Mouse (Mus musculus): ENCODE measurements around the gene Cd151. TPM values are rescaled to one million over a fixed set of nuclear protein-coding genes. Genes with fewer than 3 reads are reported as not detected.

Gene Cd151
- total and polyA plus RNA-seq, 3 experiments, result 272 to 395 (median 334) TPM

GRCm38 (mm10) chr7:141471236-141471635, 4.0 kb downstream of the Cd151 start:
- WGBS, result 90% methylated on average over 1 of the region's 1 CpGs
- H3K4me3 ChIP-seq, result no peak overlapping the region
- TF ChIP-seq POLR2A (IDR thresholded peaks at IDR 0.05; ENCODE audit: insufficient read depth, low read depth, low read length) (0 out of 2 replicates have a peak, but pooled peaks have one; percentile 35), CTCF (IDR thresholded peaks at IDR 0.05) (no peak)
- no peak overlapping the region for H3K9ac ChIP-seq (ENCODE audit: low read depth, low read length)
- no peak overlapping the region for H3K27ac ChIP-seq
- no peaks in the 10 kb centered on the region; the same call in 1 of the 2 replicates for H3K79me2 ChIP-seq (replicated peaks; ENCODE audit: control insufficient read depth, insufficient read depth, low read length)
- H3K27me3 ChIP-seq (ENCODE audit: control insufficient read depth, insufficient read depth, low read length), result no peaks in the 10 kb centered on the region
- H3K4me1 ChIP-seq (ENCODE audit: control insufficient read depth, insufficient read depth, low read length), result peaks cover 21% of the 10 kb centered on the region
- DNase-seq, result no peak
- H3K36me3 ChIP-seq (ENCODE audit: control insufficient read depth, insufficient read depth, low read length), result no peaks in the 10 kb centered on the region; the same call in 1 of the 2 replicates
- intact Hi-C loops (cut with DNase I), result no loop called here

- no peak overlapping the region for H3K9ac ChIP-seq (ENCODE audit: low read depth, low read length)
- no peaks in the 10 kb centered on the region for H3K27me3 ChIP-seq (ENCODE audit: control insufficient read depth, insufficient read depth, low read length)
- TF ChIP-seq EP300 (IDR thresholded peaks at IDR 0.05; ENCODE audit: insufficient read depth, low read depth, low read length), result no peak
- H3K4me3 ChIP-seq, result no peak overlapping the region
- no peaks in the 10 kb centered on the region for H3K36me3 ChIP-seq (ENCODE audit: control insufficient read depth, insufficient read depth, low read length)
- no peak overlapping the region for H3K27ac ChIP-seq
- H3K79me2 ChIP-seq (replicated peaks; ENCODE audit: control insufficient read depth, insufficient read depth, low read length), result no peaks in the 10 kb centered on the region; the same call in 1 of the 2 replicates
- H3K4me1 ChIP-seq (ENCODE audit: control insufficient read depth, insufficient read depth, low read length), result peaks cover 18% of the 10 kb centered on the region
- intact Hi-C loops (cut with DNase I), result no loop called here
- no peak for DNase-seq
- WGBS, result 70% methylated on average over 6 of the region's 6 CpGs
Observed at GRCm38 (mm10) chr7:141472226-141472625, 5.0 kb downstream of the Cd151 start.

GRCm38 (mm10) chr7:141472763-141473162, 5.6 kb downstream of the Cd151 start:
- intact Hi-C loops (cut with DNase I), result no loop called here
- Histone ChIP-seq H3K79me2 (replicated peaks; ENCODE audit: control insufficient read depth, insufficient read depth, low read length) (no peaks in the 10 kb centered on the region; the same call in 1 of the 2 replicates), H3K9ac (ENCODE audit: low read depth, low read length) (no peak overlapping the region), H3K36me3 (ENCODE audit: control insufficient read depth, insufficient read depth, low read length) (no peaks in the 10 kb centered on the region), H3K27ac (no peak overlapping the region), H3K27me3 (ENCODE audit: control insufficient read depth, insufficient read depth, low read length) (no peaks in the 10 kb centered on the region), H3K4me1 (ENCODE audit: control insufficient read depth, insufficient read depth, low read length) (peaks cover 22% of the 10 kb centered on the region), H3K4me3 (no peak overlapping the region)
- no peak for DNase-seq
- TF ChIP-seq POLR2A (IDR thresholded peaks at IDR 0.05; ENCODE audit: insufficient read depth, low read depth, low read length) (0 out of 2 replicates have a peak, but pooled peaks have one; percentile 21), EP300 (IDR thresholded peaks at IDR 0.05; ENCODE audit: insufficient read depth, low read depth, low read length) (no peak)
- 64% methylated on average over 6 of the region's 6 CpGs for WGBS

- Histone ChIP-seq H3K27me3 (ENCODE audit: control insufficient read depth, insufficient read depth, low read length) (no peaks in the 10 kb centered on the region), H3K4me3 (peak overlapping the region; percentile 95), H3K36me3 (ENCODE audit: control insufficient read depth, insufficient read depth, low read length) (no peaks in the 10 kb centered on the region), H3K4me1 (ENCODE audit: control insufficient read depth, insufficient read depth, low read length) (peaks cover 19% of the 10 kb centered on the region), H3K79me2 (replicated peaks; ENCODE audit: control insufficient read depth, insufficient read depth, low read length) (no peaks in the 10 kb centered on the region; the same call in 1 of the 2 replicates), H3K9ac (ENCODE audit: low read depth, low read length) (peak overlapping the region; percentile 81), H3K27ac (peak overlapping the region; percentile 91; the same call in 1 of the 2 replicates)
- 3% methylated on average over 5 of the region's 5 CpGs for WGBS
- TF ChIP-seq EP300 (IDR thresholded peaks at IDR 0.05; ENCODE audit: insufficient read depth, low read depth, low read length), result no peak
- no peak for TF ChIP-seq CTCF (IDR thresholded peaks at IDR 0.05)
- TF ChIP-seq POLR2A (IDR thresholded peaks at IDR 0.05; ENCODE audit: insufficient read depth, low read depth, low read length), result no peak
- intact Hi-C loops (cut with DNase I), result no loop called here
- no peak for DNase-seq
Observed at GRCm38 (mm10) chr7:141474160-141474559, 7.0 kb downstream of the Cd151 start.

GRCm38 (mm10) chr7:141475011-141475804, 8.0 kb downstream of the Cd151 start, which contains the start of the genes Polr2l and Tspan4:
Gene Polr2l, minus strand, starts transcription at chr7:141475132.
Gene Tspan4, plus strand, starts transcription at chr7:141475240.
- DNase-seq, result peak; percentile 89 to 91
- H3K79me2 ChIP-seq (replicated peaks; ENCODE audit: control insufficient read depth, insufficient read depth, low read length), result no peaks in the 10 kb centered on the region; the same call in 1 of the 2 replicates
- WGBS, result under 1% methylated on average over 87 of the region's 87 CpGs
- no peaks in the 10 kb centered on the region for H3K36me3 ChIP-seq (ENCODE audit: control insufficient read depth, insufficient read depth, low read length)
- H3K4me1 ChIP-seq (ENCODE audit: control insufficient read depth, insufficient read depth, low read length), result peaks cover 16% of the 10 kb centered on the region
- no peaks in the 10 kb centered on the region for H3K27me3 ChIP-seq (ENCODE audit: control insufficient read depth, insufficient read depth, low read length)
- H3K4me3 ChIP-seq, result peak within 1 kb of the TSS; percentile 95
- TF ChIP-seq POLR2A (IDR thresholded peaks at IDR 0.05; ENCODE audit: insufficient read depth, low read depth, low read length) (peak; percentile 85), EP300 (IDR thresholded peaks at IDR 0.05; ENCODE audit: insufficient read depth, low read depth, low read length) (no peak), CTCF (IDR thresholded peaks at IDR 0.05) (peak; percentile 19; the same call in 1 of the 2 replicates)
- intact Hi-C loops (cut with DNase I), result no loop called here
- H3K27ac ChIP-seq, result peak within 1 kb of the TSS; percentile 91
- H3K9ac ChIP-seq (ENCODE audit: low read depth, low read length), result peak within 1 kb of the TSS; percentile 81

- H3K27ac ChIP-seq, result peak overlapping the region; percentile 91
- H3K36me3 ChIP-seq (ENCODE audit: control insufficient read depth, insufficient read depth, low read length), result no peaks in the 10 kb centered on the region
- peaks cover 18% of the 10 kb centered on the region for H3K4me1 ChIP-seq (ENCODE audit: control insufficient read depth, insufficient read depth, low read length)
- H3K79me2 ChIP-seq (replicated peaks; ENCODE audit: control insufficient read depth, insufficient read depth, low read length), result no peaks in the 10 kb centered on the region; the same call in 1 of the 2 replicates
- no peak for TF ChIP-seq EP300 (IDR thresholded peaks at IDR 0.05; ENCODE audit: insufficient read depth, low read depth, low read length)
- TF ChIP-seq POLR2A (IDR thresholded peaks at IDR 0.05; ENCODE audit: insufficient read depth, low read depth, low read length), result no peak
- H3K4me3 ChIP-seq, result peak overlapping the region; percentile 95
- WGBS, result 1% methylated on average over 12 of the region's 12 CpGs
- peak overlapping the region; percentile 81 for H3K9ac ChIP-seq (ENCODE audit: low read depth, low read length)
- DNase-seq, result no peak
- no peaks in the 10 kb centered on the region for H3K27me3 ChIP-seq (ENCODE audit: control insufficient read depth, insufficient read depth, low read length)
- intact Hi-C loops (cut with DNase I), result no loop called here
Observed at GRCm38 (mm10) chr7:141475805-141476158, 8.6 kb downstream of the Cd151 start.

All from heart, adult 2 months (tissue).